Mouse (Mus musculus) hindbrain, embryonic 11.5 days (tissue): ENCODE results near the gene Trappc1. TPM values are rescaled to one million over a fixed set of nuclear protein-coding genes. Genes with fewer than 3 reads are reported as not detected.

Source experiments
- ATAC-seq: fragments of 200-750 bp; cut with Nextera tagmentation; 2 replicates; pipeline ENCODE4 v1.8.0; 2017; ENCODE audit warnings: mild to moderate bottlenecking, moderate TSS enrichment, moderate library complexity; ENCODE audit not compliant: low FRiP score
- DNase-seq: peaks from one replicate; pipeline ENCODE4 v3.0.0-alpha.2; 2015; ENCODE audit warnings: low spot score
- H3K27ac ChIP-seq: fragments of 300-500 bp; sonication (generic); 2 replicates; pipeline ENCODE4 v1.5.1; 2014; ENCODE audit warnings: mild to moderate bottlenecking, low read depth, low read length
- H3K27me3 ChIP-seq: fragments of 300-500 bp; sonication (generic); 2 replicates; pipeline ENCODE4 v1.6.1; 2014; ENCODE audit warnings: mild to moderate bottlenecking, low read length, moderate library complexity, mixed read lengths; ENCODE audit not compliant: control insufficient read depth, insufficient read depth
- H3K36me3 ChIP-seq: fragments of 300-500 bp; sonication (generic); 2 replicates; pipeline ENCODE4 v1.6.1; 2014; ENCODE audit warnings: mild to moderate bottlenecking, low read length, moderate library complexity, mixed read lengths; ENCODE audit not compliant: control insufficient read depth, insufficient read depth
- H3K4me1 ChIP-seq: fragments of 300-500 bp; sonication (generic); replicated peaks from 2 replicates; pipeline ENCODE4 v1.6.1; 2014; ENCODE audit warnings: low read length, mixed read lengths; ENCODE audit not compliant: control insufficient read depth, insufficient read depth
- H3K4me2 ChIP-seq: fragments of 300-500 bp; sonication (generic); replicated peaks from 2 replicates; pipeline ENCODE4 v1.6.1; 2014; ENCODE audit warnings: mild to moderate bottlenecking, low read depth, low read length
- H3K4me3 ChIP-seq: fragments of 300-500 bp; sonication (generic); 2 replicates; pipeline ENCODE4 v1.5.1; 2014; ENCODE audit warnings: low read depth, low read length
- H3K9ac ChIP-seq: fragments of 300-500 bp; sonication (generic); 2 replicates; pipeline ENCODE4 v1.6.1; 2014; ENCODE audit warnings: low read depth, low read length
- H3K9me3 ChIP-seq: fragments of 300-500 bp; sonication (generic); 2 replicates; pipeline ENCODE4 v1.6.1; 2016; ENCODE audit warnings: low read length; ENCODE audit not compliant: control insufficient read depth
- WGBS: fragments of 180-500 bp; shearing (Covaris S2); extraction: QIAGEN DNeasy Blood & Tissue Kit; methylation state at CpG from one replicate; pipeline ENCODE4 v1.1.7; 2014; 5-methylcytosine and 5-hydroxymethylcytosine counted together
- polyA plus RNA-seq: library from polyadenylated mRNA; unstranded; fragments of >200 nt; fragmentation: Nextera tagmentation; extraction: Ambion mirVana; gene quantifications from 2 replicates; pipeline ENCODE4 v1.2.1, GENCODE M21; 2014

Gene Trappc1
- polyA plus RNA-seq, 1 experiment from 2014 or later, result 209 TPM

DNA sequence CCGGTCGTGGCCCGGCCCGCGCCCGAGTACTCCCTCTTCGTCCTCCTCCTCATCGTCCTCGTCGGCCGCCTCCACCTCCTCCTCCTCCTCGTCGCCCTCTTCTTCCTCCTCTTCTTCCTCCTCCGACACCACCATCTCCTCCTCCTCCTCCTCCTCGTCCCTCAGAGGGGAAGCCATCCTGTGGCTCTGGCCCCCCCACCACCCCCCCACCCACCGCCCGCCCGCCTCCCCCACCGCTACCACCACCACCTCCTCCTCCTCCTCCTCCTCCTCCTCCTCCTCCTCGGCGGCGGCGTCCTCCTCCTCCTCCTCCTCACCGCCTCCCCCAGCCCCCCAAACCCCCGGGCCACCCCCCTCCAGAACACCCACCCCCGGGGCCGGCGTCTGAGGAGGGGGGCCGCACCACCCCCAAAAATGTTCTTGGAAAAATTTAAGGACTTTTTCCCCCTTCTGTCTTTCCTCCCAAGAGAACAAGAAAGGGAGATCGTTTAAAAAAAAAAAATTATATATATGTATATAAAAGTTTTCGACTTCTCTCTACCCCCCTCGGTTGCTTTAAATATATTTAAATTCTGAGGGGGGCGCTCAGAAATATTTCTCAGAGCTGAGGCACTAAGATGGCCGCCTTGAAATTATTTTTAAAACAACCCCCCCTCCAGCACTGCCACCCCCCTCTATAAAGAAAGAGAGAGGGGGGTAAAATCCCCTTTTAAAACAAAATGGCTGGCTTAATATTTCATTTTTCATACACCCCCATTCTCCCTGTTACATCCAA is 45.6 kb downstream of the Trappc1 start, which contains the start of gene Chd3:
Chd3 (minus strand) TSS at position 192 of the 775 bp plus-strand sequence.
- Histone ChIP-seq H3K9ac (peak within 1 kb of the TSS; percentile 100), H3K27ac (peak within 1 kb of the TSS; percentile 100), H3K9me3 (no peaks in the 10 kb centered on the region), H3K27me3 (no peaks in the 10 kb centered on the region), H3K4me2 (peak within 1 kb of the TSS; percentile 84), H3K36me3 (no peaks in the 10 kb centered on the region), H3K4me3 (peak within 1 kb of the TSS; percentile 95), H3K4me1 (peaks cover 30% of the 10 kb centered on the region)
- 4% methylated on average over 9 of the region's 34 CpGs for WGBS
- ATAC-seq (no peak), DNase-seq (peak; percentile 66)

DNA sequence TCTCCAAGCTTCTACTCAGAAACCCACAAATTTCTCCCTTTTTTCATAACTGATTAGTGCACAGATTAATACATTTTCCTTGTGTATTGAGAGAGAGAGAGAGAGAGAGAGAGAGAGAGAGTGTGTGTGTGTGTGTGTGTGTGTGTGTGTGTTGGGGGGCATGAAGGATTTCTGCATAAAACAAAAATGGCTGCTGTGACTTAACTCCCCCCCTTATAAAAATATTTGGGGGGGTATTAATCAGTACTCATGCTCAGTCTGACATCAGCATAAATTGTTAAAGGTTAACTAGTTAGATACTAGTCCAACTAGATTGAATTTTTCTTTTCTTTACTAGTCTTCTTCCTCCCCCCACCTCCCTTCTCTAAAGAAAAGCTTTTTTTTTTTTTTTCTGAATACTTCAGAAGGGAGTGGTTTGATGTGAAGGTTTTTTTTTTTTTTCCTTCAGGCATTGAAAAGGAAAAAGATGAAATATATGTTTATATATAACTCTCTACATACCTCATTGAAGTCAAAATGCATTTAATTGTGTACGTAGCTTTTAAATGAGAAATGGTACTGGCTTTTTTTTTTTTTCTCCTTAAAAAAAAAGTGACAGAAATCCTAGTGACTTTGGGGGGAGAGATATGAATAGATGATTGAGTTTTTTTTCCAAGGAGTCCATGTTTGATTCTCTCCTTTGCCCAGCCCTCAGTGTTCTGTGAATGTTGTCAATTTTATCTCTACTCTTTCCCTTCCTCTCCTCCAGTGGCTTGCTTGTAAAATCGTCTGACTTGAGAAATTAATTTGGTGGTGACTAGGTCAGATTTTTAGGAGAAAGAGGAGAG is 46.4 kb downstream of the Trappc1 start:
- Histone ChIP-seq H3K36me3 (no peaks in the 10 kb centered on the region), H3K9ac (peak overlapping the region; percentile 100; the same call in 1 of the 2 replicates), H3K27me3 (no peaks in the 10 kb centered on the region), H3K27ac (peak overlapping the region; percentile 100), H3K4me1 (peaks cover 24% of the 10 kb centered on the region), H3K4me3 (peak overlapping the region; percentile 95), H3K9me3 (no peaks in the 10 kb centered on the region), H3K4me2 (peak overlapping the region; percentile 84)
- 28% methylated on average over 2 of the region's 2 CpGs for WGBS
- DNase-seq (no peak), ATAC-seq (no peak)

DNA sequence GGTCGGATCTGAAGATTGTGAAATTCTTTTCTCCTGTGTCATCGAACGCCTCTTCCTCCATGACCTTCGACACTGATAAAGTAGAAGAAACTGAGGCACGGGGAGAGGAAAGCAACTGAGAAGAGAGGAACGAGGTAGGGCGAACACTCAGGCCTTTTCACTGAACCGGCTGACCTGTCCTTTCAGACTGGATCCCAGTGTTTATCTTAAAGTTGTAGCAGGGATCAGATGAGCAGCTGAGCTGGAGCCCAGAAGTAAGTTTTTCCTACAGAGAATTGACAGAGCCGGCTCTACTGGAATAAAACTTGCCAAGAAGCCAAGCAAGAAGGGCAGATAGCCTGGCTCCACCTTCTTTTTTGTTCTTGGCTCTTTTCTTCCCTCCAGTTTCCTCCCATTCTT is 47.0 kb downstream of the Trappc1 start:
- DNase-seq, result no peak
- peak overlapping the region; percentile 75 for H3K27ac ChIP-seq
- no peaks in the 10 kb centered on the region for H3K27me3 ChIP-seq
- H3K9ac ChIP-seq, result peak overlapping the region; percentile 12; the same call in 1 of the 2 replicates
- no peak for ATAC-seq
- H3K4me1 ChIP-seq, result peaks cover 19% of the 10 kb centered on the region
- peak overlapping the region; percentile 32 for H3K4me2 ChIP-seq
- H3K9me3 ChIP-seq, result no peaks in the 10 kb centered on the region
- H3K36me3 ChIP-seq, result no peaks in the 10 kb centered on the region
- peak overlapping the region; percentile 20 for H3K4me3 ChIP-seq
- WGBS, result 14% methylated on average over 9 of the region's 9 CpGs

DNA sequence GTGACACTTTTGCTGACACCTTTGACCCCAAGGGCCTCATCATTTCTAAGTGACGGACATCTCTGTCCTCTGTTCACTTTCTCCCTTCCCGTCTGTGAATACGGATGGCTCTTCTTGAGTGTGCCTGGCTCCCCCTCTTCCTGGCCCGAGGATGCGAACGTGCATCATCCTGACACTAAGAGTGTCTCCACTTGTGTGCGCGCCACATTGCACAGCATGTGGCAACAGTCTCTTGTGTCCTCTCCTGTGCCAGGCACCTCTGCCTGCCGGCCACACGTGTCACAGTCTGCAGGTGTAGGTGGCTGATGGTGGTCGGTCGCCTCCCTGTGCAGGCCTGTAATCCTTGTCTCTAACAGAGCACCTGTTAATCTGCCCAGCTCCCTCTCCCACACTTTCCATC is 47.8 kb downstream of the Trappc1 start:
- DNase-seq (no peak), ATAC-seq (no peak)
- Histone ChIP-seq H3K27ac (peak overlapping the region; percentile 75), H3K9me3 (no peaks in the 10 kb centered on the region), H3K9ac (peak overlapping the region; percentile 8; the same call in 1 of the 2 replicates), H3K36me3 (no peaks in the 10 kb centered on the region), H3K4me2 (peak overlapping the region; percentile 32), H3K4me1 (peaks cover 14% of the 10 kb centered on the region), H3K27me3 (no peaks in the 10 kb centered on the region), H3K4me3 (peak overlapping the region; percentile 20; the same call in 1 of the 2 replicates)
- WGBS, result 24% methylated on average over 12 of the region's 12 CpGs

DNA sequence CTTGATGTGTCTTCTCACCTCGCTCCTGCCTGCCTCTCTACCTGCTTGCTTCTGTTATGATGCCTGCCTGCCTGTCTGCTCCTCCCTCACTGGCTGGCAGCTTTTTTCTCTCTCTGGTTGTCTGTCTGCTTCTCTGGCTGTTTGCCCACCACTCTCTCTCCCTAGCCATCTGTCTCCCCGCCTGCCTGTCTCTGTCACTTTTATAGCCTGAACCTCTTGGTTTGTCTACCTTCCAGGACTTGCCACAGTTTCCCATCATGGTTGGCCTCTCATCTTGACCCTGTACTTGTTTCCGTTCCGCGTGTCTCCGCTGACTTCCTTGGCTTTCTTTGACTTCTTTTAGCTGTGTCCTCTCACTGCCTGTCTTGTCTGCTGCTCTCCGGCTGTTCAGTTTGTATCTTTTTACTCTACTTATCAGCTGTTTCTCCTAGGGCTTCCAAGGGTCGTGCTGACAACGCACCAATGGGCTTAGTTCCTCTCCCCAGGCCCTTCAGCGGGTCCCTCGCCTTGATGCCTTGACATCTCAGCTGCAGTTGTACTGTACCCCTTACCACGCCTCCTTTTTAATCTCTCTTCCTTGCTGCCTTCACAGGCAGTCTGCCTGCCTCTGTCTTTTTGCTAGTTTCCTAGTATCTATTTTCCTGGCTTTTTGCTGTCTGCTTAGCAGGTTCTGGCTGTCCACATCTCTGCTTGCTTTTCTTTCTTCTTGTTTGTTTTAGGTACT is 48.4 kb downstream of the Trappc1 start:
- peak overlapping the region; percentile 75 for H3K27ac ChIP-seq

DNA sequence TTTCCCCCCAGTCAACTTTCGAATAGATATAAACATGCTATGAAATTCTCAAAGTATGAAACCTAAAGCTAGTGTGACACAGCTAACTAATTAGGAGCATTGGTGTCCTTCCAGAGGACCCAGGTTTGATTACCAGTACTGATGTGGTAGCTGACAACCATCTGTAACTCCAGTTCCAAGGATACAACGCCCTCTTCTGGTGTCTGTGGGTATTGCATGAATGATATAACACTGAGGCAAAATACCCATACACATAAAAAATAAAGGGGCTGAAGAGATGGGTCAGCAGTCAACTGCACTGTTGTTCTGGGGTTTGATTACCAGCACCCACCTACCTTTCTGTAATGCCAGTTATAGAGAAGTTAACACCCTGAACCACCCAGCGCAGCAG is 49.0 kb downstream of the Trappc1 start:
- ATAC-seq (no peak), DNase-seq (no peak)
- H3K36me3 ChIP-seq, result no peaks in the 10 kb centered on the region
- peaks cover 14% of the 10 kb centered on the region for H3K4me1 ChIP-seq
- no peaks in the 10 kb centered on the region for H3K9me3 ChIP-seq
- H3K4me2 ChIP-seq, result no peak overlapping the region
- 66% methylated on average over 3 of the region's 3 CpGs for WGBS
- no peak overlapping the region for H3K4me3 ChIP-seq
- peak overlapping the region; percentile 75; the same call in 1 of the 2 replicates for H3K27ac ChIP-seq
- no peaks in the 10 kb centered on the region for H3K27me3 ChIP-seq
- H3K9ac ChIP-seq, result no peak overlapping the region

More for the DNA sequence above, 48.4 kb downstream of the Trappc1 start:
- ATAC-seq (no peak), DNase-seq (no peak)
- Histone ChIP-seq H3K4me1 (peaks cover 14% of the 10 kb centered on the region), H3K36me3 (no peaks in the 10 kb centered on the region), H3K4me3 (peak overlapping the region; percentile 3; the same call in 1 of the 2 replicates), H3K9me3 (no peaks in the 10 kb centered on the region), H3K9ac (peak overlapping the region; percentile 20), H3K27me3 (no peaks in the 10 kb centered on the region), H3K4me2 (no peak overlapping the region)
- WGBS, result 52% methylated on average over 12 of the region's 12 CpGs

DNA sequence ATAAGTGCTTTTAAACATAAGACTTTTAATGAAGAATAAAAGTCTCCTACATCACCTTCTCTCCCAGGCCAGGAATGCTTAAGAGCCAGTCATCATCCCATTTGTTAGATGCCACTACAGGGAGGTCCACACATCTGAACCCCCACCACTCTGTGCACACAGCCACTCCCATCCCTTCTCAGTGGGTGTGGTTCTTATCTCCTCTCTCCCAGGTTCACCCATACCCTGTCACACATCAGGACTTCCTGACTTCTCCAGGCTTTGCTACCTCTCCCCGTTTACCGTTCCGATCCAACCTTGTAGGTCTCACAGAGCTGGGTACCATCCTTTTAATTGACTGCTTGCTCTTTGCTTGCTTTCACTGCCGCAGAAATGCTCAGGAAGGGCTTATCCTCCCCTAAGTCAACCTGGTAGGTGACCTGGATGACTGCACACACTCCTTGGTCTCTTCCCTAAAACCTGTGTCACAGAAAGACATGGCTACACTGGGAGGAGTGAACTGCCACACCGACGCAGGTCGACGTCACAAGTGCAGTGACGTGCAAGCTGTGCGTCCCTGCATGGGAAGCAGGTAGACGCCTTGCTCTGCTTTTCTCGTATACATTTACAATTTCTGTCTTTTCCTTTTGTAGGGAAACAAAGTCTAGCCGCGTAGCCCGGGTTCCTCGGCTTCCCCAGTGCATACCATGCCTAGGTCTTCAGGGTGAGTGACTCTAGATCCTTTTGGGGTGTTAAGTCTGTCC is 49.6 kb downstream of the Trappc1 start:
- Histone ChIP-seq H3K9me3 (no peaks in the 10 kb centered on the region), H3K27me3 (no peaks in the 10 kb centered on the region), H3K4me3 (no peak overlapping the region), H3K4me2 (no peak overlapping the region), H3K4me1 (peaks cover 11% of the 10 kb centered on the region), H3K9ac (no peak overlapping the region), H3K27ac (no peak overlapping the region), H3K36me3 (no peaks in the 10 kb centered on the region)
- DNase-seq (no peak), ATAC-seq (no peak)
- 91% methylated on average over 16 of the region's 16 CpGs for WGBS
